Mouse (Mus musculus) kidney, adult 18-20 months (tissue): ENCODE data around the gene Stxbp4.

Experiments
- DNase-seq: peaks from one replicate; pipeline ENCODE4 v3.0.0; 2021

The Stxbp4 gene

GRCm38 (mm10) chr11:90553963-90554362 is 83.9 kb downstream of the Stxbp4 start:
- no peak for DNase-seq

- DNase-seq, result no peak
Measured at GRCm38 (mm10) chr11:90552303-90553201, 85.3 kb downstream of the Stxbp4 start.

DNA sequence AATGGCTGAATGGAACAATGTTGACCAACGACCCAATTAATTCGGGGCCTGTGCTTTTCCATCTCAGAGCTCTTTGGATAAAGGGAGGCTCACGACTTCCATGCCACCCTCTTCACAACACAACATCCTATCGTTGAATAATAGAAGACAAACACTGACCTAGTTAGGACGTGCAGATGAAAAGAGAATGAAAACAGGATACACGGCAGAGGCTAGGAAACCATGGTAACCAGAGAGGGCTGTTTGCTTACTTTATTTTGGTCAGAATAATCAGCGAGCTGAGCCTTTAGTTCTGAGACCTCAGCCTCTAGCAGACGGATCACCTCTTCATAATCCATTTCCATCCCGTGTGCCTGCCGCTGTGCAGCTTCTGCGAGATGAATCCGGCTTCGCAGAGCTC is 89.3 kb downstream of the Stxbp4 start:
- no peak for DNase-seq

DNA sequence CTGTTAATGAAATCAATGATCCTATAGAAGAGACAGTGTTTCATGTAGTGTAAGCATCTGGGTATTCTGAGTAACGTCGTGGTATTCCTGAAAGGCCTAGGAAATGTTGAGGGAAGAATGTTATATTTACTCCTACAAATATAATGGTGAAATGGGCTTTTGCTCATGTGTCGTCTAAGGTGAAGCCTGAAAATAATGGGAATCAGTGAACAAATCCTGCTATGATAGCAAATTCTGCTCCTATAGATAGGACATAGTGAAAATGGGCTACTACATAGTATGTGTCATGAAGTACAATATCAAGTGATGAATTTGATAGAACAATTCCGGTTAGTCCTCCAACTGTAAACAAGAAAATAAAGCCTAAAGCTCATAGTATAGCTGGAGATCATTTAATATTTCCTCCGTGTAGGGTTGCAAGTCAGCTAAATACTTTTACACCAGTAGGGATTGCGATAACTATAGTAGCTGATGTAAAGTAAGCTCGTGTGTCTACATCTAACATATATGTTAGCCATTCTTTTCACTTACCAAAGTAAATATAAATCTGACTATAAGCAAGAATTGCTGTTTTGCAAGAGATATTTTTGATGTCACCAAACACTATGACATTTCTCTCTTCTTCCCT is 99.1 kb downstream of the Stxbp4 start:
- DNase-seq, result no peak

GRCm38 (mm10) chr11:90525311-90525710 is 112.6 kb downstream of the Stxbp4 start:
- no peak for DNase-seq

DNA sequence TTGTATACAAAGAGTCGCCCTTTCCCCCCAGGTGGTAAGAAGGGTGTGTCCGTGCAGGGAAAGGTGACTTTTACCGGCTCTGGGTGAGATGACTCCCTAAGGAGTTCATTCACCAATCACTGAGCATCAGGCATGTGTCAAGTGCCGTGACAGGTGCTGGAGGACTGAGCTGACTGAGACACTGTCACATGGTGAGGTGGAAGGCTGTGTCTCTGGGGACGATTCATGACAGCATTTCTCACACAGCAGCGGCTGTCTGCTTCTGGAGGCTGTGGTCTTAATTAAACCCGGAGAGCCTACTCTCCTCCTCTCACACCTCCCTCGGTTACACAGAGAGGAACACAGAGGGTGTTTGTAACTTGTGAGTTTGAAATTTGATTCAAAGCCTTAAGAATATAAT is 116.8 kb downstream of the Stxbp4 start:
- no peak for DNase-seq

- no peak for DNase-seq
Measured at GRCm38 (mm10) chr11:90517750-90518149, 120.1 kb downstream of the Stxbp4 start.

GRCm38 (mm10) chr11:90512538-90513219 is 125.2 kb downstream of the Stxbp4 start:
- no peak for DNase-seq

- DNase-seq, result no peak
Measured at GRCm38 (mm10) chr11:90501846-90502245, 136.0 kb downstream of the Stxbp4 start.

DNA sequence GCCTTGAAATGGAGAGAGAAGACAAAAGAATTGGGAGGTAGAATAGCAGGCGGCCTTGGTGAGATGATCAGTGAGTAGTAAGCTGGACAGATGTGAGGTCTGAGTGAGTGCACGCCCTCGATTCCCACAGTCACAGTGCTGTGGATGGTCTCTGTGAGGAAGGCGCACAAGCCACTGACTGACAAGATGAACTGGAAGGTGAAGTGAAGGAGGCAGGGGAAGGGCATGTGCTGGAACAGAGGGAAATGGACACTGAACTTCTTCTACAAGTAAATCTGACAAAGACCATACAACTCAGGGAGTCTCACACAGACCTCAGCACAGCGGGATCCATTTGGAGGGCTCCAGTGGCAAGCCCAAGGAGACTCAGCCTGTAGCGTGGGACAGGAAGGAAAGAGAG is 138.0 kb downstream of the Stxbp4 start:
- DNase-seq, result no peak

DNA sequence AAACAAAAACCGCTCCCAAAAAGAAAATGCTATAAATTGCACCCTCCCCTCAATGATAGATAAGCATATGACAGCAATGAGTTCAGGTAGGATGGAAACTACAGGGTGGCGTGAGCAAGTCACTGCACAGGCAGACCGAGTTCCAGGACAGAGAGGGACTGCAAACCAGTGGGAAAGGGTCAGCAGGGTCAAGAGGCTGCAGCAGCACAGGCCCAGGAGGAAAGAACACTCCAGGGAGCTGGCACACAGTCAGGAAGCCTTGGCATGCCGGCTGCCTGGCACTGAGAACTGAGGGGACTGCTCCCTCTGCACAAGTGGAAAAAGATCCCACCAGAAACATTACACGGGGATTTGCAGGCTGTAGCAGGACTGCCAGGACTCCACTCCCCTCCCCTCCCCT is 139.4 kb downstream of the Stxbp4 start:
- no peak for DNase-seq

GRCm38 (mm10) chr11:90494981-90495380 is 142.9 kb downstream of the Stxbp4 start:
- no peak for DNase-seq

GRCm38 (mm10) chr11:90492511-90492910 is 145.4 kb downstream of the Stxbp4 start:
- DNase-seq, result no peak

DNA sequence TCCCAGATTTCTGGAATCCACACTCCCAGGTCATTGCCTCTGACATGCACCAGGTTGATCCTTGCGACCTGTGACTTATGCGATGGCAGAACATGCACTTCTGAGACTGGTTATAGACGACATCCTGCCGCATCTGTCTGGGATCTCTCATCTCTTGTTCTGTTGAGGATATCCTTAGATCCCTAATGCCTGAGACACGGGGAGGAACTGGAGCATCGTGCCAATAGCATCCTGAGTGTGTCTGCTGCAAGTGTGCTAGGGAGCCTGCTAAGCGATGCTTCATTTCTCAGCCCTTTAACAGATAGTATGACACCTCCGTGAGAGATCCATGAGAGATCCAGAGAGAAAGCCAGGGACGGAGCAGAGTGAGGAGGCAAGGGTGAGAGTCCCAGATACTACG is 148.7 kb downstream of the Stxbp4 start:
- no peak for DNase-seq

- no peak for DNase-seq
Measured at GRCm38 (mm10) chr11:90487686-90488085, 150.2 kb downstream of the Stxbp4 start.

GRCm38 (mm10) chr11:90484750-90485637 is 152.9 kb downstream of the Stxbp4 start:
- DNase-seq, result no peak

- no peak for DNase-seq
Measured at GRCm38 (mm10) chr11:90483766-90484165, 154.1 kb downstream of the Stxbp4 start.

- no peak for DNase-seq
Measured at GRCm38 (mm10) chr11:90481828-90482227, 156.1 kb downstream of the Stxbp4 start.

GRCm38 (mm10) chr11:90470271-90470670 is 167.6 kb downstream of the Stxbp4 start:
- no peak for DNase-seq

DNA sequence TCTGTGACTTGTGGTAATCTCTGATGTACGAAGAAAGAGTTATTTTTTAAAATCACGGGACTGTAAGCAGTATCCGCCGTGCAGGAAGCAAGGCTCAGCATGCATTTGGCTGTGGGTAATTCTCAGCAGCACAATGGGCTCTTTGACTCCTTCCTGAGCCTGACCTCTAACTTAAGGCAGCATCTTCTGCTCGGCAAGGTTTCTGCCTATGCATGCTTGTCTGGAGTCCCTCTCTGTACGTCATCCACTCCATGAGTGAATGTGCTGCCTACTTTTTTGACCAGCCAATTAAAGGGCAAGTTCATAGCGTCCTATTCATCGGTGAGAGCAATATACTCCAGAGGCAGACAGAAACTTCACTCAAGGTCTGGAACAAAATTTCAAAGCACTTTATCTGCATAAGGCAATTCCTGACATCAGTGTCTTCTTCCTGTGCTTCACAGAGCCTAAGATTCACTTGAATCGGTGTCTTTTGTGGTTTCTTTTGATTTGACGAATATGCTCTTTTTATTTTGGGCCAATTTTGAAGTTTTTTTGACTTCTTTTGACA is 173.8 kb downstream of the Stxbp4 start:
- no peak for DNase-seq

DNA sequence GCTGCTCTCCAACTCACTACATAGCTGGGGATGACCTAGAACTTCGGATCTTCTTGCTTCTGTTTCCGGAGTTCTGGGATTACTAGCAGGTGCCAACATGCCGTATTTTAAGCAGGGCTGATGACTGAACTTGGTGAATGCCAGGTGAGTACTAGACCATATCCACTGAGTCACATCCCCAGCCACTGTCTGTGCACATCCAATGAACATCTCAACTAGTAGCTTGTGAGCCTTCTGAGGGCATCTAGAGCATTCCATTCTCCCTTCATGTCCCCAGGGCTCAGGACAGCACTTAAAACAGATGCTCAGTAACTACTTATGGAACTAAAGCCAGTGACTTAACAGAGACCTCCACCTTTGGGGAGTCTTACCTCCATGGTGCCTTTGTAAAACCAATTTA is 177.4 kb downstream of the Stxbp4 start:
- DNase-seq, result no peak

GRCm38 (mm10) chr11:90452134-90452533 is 185.8 kb downstream of the Stxbp4 start:
- DNase-seq, result no peak
